Mouse (Mus musculus): ENCODE measurements around the gene Tnik.

Gene Tnik

DNA sequence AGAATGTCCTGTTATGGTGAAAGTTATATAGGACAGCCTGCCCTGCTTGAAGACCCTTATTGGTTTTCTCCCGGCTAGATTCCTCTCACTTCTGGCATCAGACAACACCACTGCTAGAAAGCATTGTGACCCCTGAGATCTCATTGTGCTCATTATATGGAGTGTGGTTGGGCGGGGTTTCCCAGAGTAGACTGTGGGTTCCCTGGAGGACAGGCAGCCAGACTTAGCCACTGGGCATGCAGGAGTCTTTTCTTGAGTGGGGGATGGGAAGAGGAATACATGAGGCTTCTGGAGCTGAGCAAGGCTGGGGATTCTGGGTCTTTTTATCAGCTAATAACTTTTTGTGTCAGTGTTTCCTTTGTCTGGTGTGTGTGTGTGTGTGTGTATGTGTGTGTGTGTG lies 153.0 kb downstream of the Tnik start:
- DNase-seq, result no peak

DNA sequence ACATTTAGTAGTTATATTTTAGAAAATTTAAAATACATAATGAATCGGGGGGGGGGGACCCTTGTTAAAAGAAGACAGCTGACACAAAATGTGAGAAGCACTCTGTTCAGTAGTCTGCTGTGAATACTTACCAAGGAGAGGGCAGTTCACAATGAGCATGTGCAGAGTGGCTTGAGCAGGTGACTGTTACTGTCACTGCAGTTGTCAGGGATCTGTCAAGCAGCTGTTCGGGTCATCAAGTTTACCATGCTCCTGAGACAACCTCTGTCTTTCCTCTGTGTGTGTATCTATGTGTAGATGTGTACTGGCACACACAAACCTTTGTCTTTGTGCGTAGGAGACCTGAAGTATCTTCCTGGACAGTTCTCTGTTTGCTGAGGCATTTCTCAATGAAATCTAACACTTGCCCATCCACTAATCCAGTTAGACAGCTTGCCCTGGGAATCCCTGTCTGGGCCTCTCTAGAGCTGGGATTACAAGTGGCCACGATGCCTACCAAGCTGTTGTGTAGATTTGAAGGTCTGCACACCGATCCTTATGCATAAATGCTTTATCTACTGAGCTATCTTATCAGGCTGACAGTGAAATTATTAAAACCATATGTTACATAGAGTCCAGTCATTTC lies 154.2 kb downstream of the Tnik start:
- no peak for DNase-seq

GRCm38 (mm10) chr3:28420194-28420593 lies 157.2 kb downstream of the Tnik start:
- DNase-seq, result no peak

DNA sequence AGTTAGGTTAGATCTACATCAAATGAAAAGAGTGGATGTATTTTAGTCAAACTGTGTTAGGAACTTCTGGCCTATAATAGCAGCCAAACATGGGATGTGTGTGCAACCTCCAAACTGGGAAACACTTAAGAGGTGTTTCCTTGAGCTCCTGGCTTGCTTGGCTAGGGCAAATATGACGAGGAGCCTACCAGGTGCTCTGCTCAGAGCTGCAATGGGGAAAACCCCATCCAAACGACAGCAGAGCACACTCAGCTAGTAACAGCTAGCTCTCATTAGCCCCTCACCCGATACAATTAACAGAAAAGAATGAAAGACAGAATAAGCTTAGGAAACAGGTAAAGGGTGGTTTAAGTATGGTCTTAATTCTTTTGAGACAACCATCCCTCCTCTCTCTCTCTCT lies 157.7 kb downstream of the Tnik start:
- DNase-seq, result no peak

DNA sequence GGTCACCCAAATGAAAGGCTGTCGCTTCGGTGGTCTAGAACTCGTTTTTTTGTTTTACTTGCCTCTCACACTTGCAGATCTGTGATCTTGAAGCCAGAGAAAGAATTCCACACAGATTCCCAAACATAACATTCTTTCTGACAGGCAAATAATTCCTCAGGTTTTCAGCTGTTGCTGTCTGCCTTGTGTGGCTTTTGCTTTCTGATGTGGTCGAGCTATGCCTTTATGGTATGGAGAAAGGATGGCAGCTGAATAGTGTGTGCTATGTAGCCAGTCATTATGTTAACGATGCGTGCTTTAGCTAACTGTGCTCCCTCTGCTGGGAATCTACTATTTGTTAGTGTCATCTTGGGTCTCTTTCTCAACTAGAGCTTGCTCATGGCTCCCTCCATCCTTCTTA lies 158.8 kb downstream of the Tnik start:
- no peak for DNase-seq

DNA sequence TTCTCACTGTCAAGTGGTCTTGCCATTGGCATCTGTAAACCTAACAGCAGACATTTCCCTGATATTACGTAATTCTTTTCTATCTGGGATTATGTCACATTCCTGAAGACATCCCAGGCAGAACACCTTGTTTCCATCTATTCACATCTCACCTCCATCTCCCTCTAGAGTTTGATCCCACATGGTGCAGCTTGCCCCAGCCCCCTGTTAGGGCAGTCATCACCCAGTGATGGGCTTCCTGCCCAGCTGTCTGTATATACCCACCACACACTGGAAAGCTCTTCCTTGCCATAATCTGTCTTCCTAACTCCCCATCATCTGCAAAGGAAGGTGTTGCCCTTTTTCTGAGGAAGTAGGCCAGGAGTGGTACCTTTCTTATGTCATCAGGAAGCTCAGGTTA lies 159.2 kb downstream of the Tnik start:
- DNase-seq, result no peak

GRCm38 (mm10) chr3:28425911-28426310 lies 162.9 kb downstream of the Tnik start:
- DNase-seq, result no peak

DNA sequence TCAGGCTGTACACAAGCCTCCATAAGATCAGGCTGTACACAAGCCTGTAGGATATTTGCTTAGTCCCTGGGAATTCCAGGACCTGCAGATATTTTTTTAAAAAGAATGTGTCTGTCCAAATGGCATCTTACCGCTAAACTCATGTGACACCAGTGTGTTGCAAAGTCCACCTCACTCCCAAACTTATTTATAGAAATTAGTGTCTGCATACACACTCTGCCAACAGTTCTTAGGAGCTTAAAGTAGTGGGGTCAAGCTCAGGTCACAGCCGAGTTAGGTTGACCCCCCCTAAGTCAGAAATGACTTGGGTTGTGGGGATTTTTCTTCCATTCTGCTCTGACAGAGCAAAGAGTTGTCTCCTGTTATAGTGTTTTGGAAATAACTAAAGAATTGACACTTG lies 168.4 kb downstream of the Tnik start:
- DNase-seq, result no peak

DNA sequence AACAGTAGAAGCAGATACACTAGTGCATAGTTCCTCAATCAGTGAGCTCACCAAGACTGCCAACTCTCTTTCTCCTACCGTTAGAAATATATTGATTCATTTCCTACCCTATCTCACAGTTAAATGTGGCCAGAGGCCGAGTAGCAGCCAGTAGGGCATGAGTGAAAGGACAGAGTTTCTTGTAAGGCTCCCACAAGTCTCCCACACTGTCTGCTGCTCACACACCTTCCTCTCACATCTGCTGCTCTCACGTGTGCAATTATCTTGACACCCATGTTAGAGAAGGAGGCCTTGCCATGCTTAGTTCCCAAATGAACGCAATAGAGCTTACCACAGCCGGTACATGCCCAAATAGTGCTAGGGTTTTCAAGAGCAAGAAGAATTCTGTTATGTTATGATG lies 169.3 kb downstream of the Tnik start:
- no peak for DNase-seq

DNA sequence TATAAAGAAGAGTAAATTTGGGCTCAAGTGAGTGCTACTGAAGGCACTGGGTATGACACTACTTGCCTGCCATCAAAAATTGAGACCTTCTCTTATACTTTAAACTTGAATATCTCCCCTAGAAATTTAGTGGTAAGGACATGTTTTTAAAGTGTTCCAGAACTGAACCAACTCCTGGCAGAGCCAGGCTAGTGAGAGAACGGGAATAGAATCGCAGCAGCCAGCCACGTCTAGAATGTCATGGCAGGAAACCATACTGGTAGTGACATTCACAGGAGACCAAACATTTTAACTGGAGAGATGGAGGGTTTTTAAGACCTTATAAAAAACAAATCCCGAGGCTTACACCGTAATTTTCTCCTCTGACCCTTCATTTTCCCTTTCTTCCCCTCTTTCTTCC lies 172.5 kb downstream of the Tnik start:
- no peak for DNase-seq

DNA sequence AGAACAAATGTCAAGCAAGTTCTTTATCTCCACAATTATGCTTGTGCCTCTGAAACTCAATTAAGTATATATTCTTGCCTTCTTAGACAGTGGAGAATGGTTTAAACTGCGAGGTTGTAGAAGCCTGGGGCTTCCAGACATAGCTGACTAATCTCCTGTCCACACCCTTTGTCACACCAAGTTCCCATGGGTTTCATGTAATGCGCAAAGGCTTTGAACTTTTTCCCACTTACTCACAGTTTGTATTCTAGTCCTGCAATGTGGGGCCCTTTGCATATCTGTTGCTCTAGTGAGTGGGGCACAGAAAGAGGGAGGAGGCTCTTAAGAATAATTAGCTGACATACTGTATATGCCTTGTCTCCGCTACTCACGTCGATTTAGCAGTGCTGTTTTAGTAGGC lies 174.4 kb downstream of the Tnik start:
- DNase-seq, result no peak

DNA sequence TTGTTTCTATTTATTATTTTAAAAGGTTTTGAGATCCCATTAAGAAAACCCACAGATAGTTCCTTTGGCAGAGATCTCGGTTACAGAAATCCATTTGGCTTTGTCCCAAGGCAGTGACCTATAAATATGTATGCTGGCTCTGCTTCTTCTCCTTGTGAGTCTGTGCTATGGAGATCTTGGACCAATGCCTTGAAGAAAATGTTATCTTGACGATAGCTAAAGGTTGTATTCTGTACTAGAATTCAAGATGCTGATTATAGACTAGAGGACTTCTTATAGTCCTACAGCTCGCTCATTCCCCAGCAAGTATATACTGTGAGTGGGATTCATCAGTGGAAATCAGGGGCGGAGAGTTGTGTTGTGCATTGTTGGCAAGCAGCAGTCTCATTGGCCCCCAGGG lies 178.5 kb downstream of the Tnik start:
- no peak for DNase-seq

DNA sequence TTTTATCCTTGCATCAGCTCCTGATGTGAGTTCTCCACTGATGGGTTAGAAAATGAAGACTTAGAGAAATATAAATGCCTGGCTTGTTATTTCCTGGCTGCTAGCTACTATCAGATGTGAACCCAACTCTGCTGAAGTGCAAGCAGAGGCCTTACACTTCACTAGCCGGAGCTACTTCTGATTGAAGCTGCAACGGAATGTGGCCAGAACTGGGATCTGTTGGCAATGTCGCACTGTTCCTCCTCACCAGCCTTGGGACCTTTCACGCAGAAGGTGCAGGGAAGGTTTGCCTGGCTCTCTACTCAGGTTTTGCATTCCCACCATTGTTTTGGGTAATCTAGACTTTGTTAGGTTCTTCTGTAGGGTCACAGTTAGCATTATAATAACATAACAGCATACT lies 179.1 kb downstream of the Tnik start:
- no peak for DNase-seq

DNA sequence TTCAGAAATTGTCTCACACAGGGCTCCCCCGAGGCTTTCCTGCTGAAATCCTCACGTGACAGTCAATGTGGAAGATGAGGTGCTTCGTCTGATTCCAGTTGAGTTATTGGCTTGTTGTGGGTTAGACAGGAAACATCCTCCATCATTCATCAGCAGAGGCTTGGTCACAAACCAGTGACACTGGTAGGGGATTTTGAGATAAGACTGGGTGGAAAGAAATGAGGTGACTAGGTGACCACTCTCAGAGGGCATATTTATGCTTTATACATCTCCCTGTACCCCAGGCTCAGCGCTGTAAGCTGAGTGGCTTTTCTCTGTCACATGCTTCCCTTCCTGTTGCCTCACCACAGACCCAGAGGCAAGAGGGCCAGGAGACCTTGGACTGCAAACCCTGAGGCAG lies 184.9 kb downstream of the Tnik start:
- DNase-seq, result no peak

DNA sequence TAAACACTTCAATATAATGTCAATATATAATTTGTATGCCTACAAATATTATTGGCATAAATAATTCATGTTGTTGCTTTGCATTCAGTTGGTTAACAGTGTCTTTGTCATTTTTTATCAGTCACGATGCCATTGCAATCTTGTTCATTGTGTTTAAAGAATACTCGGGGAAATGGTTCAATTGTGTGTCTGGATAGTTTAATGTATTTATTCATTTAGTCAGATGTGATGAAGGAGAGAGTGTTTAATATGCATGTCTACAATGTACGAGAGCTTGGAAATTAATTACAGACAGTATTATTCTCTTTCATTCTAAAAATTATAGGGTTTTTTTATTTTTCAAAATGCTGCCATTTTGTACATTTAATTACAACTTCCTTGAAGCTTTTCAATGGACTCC lies 190.4 kb downstream of the Tnik start:
- DNase-seq, result no peak

DNA sequence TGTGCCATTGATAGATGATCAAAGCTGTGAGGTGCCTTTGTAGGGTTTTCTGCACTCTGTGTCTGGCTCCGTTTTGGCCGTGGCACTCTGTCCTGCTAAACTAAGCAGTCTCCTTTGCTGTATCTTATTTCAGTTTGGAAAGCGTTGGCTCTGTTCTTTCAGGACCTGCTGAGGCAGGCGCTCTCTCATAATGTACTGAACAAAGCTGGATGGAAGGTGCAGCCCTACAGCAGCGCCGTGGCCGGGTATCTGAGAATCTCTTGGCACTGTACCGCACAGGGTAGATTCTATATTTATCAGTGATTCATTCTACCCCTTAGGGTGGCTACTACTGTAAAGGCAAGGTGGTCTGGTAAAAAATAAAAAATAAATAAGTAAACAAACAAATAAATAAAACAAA lies 193.8 kb downstream of the Tnik start:
- DNase-seq, result no peak

DNA sequence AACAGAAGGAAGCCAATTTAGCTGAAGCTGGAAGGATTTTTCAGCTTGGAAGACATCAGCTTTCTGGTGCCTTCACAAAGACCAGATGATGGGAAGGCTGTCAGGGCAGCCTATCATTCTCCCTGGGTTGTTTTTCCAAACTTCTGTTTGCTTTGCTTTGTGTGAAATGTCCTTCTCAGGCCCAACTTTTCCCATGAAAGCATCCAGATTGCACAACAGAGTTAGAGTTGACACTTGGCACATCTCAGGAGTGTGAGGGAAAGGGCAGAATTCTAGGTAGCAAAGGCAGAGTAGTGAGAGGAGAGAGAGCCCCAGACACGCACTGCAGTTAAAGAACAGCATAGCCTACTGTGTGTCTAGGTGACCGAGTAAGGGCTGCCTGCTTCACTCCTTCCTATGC lies 194.5 kb downstream of the Tnik start:
- DNase-seq, result no peak

DNA sequence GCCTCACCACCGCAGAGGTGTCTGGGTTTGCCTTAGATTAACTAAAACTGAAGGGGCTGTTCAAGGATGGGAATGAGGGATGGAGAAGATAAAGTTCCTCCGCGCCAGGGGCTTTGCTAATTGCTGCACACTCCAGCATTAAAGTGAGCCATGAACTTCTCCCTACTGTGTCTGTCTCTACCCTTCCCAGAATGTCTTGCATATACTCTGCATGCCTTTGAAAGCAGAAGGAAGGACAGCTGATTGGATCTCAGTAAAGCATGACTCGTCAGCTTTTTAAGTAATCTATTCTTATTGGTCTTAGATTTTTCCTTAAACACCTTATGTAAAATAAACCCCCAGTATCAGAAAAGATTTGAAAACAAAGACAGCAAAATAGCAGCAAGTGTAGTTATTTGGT lies 203.7 kb downstream of the Tnik start:
- DNase-seq, result no peak

DNA sequence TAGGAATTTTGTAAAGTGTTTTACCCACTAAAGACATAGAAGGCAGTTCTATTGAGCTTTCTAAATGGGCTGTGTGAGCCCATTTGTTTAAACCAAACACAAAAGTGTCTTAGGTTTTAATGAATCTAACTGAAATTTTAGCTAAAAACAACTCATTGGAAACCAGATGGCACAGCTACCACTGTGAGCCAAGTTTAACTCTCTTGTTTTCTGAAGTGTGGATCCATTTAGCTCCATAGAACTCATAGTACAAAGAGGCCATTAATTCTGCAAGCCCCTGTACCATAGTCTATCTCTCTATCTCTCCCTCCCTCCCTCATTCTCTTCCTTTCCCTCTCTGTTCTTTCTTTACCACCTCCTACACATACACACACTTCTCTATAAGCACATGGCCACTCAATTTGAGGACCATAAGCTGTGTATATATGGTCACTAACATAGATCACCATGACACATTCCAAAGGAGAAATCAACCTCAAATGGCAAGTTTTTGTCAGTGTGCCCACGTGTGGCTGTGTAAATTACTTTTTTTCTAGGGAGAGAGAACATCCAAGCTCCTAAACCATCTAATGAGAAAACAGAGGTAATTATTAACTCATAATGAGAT lies 204.2 kb downstream of the Tnik start:
- no peak for DNase-seq

- no peak for DNase-seq
Observed at GRCm38 (mm10) chr3:28467871-28468285, 204.9 kb downstream of the Tnik start.

GRCm38 (mm10) chr3:28473439-28473838 lies 210.4 kb downstream of the Tnik start:
- DNase-seq, result no peak

DNA sequence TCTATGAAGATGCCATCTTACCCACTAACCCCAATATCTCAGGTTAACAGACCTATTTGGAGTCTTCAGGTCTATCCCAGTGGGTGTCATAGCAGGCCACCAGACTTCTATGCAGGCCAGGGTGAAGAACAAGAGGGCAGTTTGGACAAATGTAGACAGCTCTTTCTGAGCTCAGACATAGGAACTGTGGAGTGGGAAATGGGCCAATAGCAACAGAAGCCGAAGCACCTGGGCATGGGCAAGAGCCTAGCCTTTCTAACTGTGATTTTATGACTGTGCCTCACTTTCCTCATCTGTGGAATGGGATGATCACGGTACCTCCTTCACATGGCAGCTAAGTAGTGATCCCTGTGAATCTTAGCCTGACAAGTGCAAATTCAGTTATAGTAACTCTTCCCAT lies 214.4 kb downstream of the Tnik start:
- DNase-seq, result no peak

- DNase-seq, result no peak
Observed at GRCm38 (mm10) chr3:28485716-28486115, 222.7 kb downstream of the Tnik start.

GRCm38 (mm10) chr3:28487418-28487817 lies 224.4 kb downstream of the Tnik start:
- no peak for DNase-seq

All from thymus, postnatal 25 days (tissue).